Mouse (Mus musculus) liver (tissue): ENCODE data around the gene Foxn3.

Experiments
- DNase-seq: peaks from one replicate; pipeline ENCODE4 v3.0.0-alpha.2; 2020; ENCODE audit warnings: mixed read lengths

Foxn3 gene

DNA sequence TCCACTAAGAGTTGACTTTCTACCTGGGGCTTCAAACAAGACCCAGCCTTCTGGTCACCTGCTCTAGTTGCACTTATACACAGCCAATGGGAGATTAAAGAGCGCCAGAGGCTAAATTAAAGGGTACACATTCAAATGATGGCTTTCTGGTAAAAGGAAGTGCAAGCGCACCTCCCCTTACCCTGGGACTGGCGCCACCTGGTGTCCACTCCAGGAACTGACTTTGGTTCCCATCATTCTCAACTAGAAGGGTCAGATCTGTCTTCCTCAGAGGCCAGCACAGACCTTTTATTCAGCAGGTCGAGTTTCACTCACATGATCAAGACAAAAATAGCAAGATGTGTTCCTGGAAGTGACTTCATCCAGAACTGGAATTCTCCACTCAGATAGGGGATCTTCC, 413.3 kb downstream of the Foxn3 start:
- peak; percentile 52 for DNase-seq

DNA sequence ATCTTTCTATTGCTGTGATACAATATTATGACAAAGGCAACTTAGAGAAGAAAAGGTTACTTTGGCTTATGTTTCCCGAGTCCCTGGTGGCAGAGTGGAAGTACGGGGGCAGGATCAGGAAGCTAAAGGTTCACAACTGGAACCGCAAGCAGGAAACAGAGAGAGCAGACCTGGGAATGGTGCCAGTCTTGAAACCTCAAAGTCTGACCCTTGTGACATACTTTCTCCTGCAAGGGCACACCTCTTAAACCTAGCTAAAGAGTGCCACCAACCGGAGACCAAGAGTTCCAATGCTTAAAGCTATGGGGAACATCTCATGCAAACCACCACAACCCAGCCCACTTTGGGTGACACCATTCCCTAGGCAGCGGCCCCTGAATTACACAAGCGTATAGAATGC, 414.2 kb downstream of the Foxn3 start:
- no peak for DNase-seq
